Mouse (Mus musculus) T-helper 17 cell (primary cell): ENCODE data around the gene Rhox2h.
"Not testable (repeated sequence)": the region's sequence is repeated elsewhere in the genome, so short reads cannot be mapped to it uniquely, and the experiment has no call there.

Experiments used
- in situ Hi-C, 2 experiments: fragments of 300-600 bp; cut with MboI, MseI; formaldehyde crosslinking; loops; 1 replicate in 1 of 2; 2 replicates in 1 of 2; pipeline ENCODE4 v1.15.1; 2025; ENCODE audit warnings: high pct_unique_total_duplicates in 2 of 2

Gene Rhox2h

DNA sequence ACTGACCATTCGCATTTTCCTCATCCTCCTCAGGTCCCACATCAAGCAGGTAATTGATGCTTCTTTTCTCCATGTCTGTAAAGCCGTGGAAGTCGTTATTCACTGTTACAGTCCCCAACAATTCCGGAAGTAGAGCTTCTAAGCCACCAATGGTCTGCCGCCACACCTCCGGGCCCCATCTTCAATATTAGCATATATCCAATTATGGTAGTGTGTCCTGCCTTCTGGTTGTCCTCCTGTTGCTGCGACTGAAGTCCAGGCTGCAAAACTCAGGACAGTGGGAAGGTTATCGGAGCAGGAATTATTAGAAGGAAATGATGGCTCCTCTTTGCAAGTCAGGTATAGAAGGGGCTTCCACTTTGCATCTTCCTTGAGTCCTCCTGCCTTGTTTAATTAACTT, at the start of gene Rhox2h:
TSS of gene Rhox2h (minus strand) at position 101 of the 400 bp plus-strand sequence.
- in situ Hi-C loops = not testable (repeated sequence)

DNA sequence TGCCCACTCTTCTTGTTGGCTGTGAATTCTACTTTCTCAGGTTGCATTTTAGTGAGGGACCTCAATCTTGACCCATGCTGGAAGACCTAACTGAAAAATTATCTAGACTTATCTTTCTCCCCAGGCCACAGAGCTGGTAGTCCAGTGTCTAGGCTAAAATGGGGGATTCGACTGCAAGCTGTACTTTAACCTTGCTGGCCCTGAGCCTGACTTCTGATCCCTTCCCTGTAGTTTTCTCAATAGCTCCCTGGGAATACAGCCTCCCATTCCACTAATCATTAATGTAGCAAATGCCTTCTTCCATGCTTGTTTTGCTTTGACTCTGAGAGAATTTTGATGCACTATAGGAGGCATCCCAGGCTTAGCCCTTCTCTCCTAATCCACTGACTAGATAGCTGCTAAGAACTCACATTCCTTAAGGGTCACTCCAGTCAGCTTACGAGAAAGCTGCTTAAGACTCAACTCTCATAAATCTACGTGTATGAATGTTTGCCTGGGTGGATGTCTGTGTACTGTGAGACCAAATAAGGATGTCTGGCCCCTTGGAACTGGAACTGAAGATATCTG, 28.8 kb upstream of the Rhox2h start:
- in situ Hi-C loops = loop anchor here (5.0 kb wide), 2 partner anchors 50 to 105 kb away; no protein-coding TSS in a partner anchor

DNA sequence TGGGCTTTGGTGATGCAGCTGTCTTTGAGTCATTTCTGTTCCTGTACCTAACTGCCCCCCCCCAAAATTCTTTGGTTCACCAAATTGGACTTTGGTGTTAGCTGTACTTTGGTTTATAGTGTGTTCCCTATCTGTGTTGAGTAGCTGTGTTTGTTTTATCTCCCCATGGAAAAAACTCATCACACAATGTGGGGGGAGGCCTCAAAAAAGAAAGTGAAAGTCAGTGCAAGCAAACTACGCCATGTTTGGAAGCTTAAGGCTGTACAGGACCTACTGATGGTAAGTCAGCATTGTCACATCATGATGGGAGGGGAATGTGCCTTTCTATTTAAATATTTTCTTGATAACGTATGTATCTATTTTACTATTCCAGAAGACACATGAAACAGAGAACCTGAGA, 19.2 kb upstream of the Rhox2h start:
- in situ Hi-C loops = loop anchor here in 1 of 2 experiments (25.0 kb wide), 2 partner anchors 430 to 595 kb away; partner anchors contain the start of gene Rhox4a

DNA sequence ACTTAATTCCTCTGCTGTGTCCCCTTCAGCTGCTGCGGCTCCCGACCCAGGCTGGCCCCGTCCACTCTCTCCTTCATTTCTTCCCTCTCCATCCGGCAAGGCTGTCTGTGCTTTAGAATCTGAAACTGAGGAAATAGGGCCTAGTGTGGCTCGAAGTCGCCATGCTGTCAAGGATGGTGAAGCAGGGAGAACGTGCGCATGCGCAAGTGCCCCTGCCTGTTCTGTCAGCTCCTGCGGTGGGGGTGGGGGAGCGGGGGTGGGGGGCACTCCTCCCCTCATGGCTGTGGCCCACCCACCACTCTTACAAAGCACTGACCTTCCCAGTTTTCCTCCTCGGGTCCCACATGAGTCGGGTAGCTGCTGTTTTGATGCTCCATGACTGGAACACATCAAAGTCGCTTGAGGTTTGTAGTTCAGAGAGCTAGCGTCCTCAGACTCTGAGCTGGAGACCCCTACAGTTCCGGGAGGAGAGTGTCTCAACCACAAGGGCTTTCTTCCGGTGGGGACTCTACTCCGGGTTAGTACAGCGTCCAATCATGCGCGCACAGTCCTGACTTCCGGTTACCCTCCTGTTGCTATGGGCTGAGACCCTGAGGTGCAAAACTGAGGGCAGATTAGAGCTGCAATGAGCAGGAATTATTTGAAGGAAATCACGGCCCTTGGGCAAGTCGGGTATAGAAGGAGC, 10.1 kb upstream of the Rhox2h start:
- in situ Hi-C loops = loop anchor here in 1 of 2 experiments (25.0 kb wide), 2 partner anchors 421 to 604 kb away; partner anchors contain the start of gene Rhox4a

DNA sequence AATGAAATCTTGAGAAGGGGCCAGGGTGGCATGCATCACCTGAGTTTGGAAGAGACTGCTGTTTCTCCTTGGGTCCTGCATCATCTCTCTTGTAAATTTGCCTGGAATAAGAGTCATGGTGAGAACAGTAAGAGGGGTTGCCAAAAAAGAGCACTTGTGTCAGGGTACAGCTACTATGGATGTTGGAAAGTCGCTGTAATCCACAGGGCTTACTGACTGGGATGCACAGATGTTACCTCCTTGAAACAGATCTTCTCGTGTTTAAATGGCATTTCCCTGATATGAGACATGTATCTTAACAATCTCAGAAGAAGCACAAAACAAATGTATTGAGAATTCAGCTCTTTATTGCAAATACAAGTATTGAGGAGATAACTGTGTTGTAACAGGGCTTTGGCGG, 4.4 kb downstream of the Rhox2h start, which contains the start of gene Rhox3h:
TSS of gene Rhox3h (minus strand) at position 101 of the 400 bp plus-strand sequence.
- in situ Hi-C loops = not testable (repeated sequence)

DNA sequence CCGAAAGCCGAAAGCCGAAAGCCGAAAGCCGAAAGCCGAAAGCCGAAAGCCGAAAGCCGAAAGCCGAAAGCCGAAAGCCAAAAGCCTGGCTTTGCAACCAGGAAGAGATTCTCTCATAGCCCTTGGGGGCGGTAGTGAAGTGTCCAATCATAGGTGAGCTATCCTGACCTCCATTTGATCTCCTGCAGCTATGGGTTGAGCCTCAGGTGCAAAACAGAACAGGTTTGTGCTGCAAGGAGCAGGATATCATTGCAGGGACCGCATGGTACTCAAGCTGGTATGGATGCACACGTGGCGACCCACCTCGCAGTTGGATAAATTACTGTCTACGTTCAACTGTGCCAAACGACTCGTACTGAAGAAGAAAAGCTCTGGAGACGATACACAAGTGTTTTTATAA, 21.9 kb downstream of the Rhox2h start, which contains the start of gene Rhox4g:
TSS of gene Rhox4g (minus strand) at position 101 of the 400 bp plus-strand sequence.
- in situ Hi-C loops = not testable (repeated sequence)

DNA sequence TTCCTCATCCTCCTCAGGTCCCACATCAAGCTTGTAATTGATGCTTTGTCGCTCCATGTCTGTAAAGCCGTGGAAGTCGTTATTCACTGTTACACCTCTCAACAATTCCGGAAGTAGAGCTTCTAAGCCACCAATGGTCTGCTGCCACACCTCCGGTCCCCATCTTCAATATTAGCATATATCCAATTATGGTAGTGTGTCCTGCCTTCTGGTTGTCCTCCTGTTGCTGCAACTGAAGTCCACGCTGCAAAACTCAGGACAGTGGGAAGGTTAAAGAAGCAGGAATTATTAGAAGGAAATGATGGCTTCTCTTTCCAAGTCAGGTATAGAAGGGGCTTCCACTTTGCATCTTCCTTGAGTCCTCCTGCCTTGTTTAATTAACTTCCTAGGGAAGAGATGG, 29.7 kb downstream of the Rhox2h start, which contains the start of gene Rhox2g:
TSS of gene Rhox2g (minus strand) at position 101 of the 400 bp plus-strand sequence.
- in situ Hi-C loops = not testable (repeated sequence)

DNA sequence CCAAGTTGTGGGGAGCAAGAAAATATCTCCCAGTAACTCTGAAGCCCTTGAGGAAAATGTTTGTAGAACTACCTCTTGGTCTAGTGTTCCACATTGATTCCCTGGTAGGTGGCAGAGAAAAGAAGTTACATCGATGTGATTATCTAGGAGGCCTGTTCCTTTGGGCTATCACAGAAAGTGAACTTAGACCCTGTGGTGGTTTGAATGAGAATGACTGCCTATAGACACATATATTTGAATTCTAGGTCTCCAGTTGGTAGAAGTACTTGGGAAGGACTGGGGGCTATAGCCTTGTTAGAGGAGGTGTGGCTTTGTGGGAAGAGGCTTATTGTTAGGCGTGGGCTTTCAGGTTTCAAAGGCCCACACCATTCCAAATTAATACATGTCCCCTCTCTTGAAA, 44.6 kb downstream of the Rhox2h start, which contains the start of gene Rhox3g:
TSS of gene Rhox3g (minus strand) at position 101 of the 400 bp plus-strand sequence.
- in situ Hi-C loops = not testable (repeated sequence)
